Mouse (Mus musculus) spleen, adult 18-20 months (tissue): ENCODE measurements at regions not wholly inside any gene's neighbourhood (a gene's known extent, or its start where the extent isn't known, plus 50 kb on each side); places are given as distances from the start of the nearest gene placed in this dataset.

Experiments
- DNase-seq, 2 experiments: peaks; one replicate each; pipeline ENCODE4 v3.0.0; 2022; ENCODE audit warnings: mixed read lengths in 2 of 2

- DNase-seq, result no peak
These were observed 141.7 kb upstream of the Sgk1 start for GRCm38 (mm10) chr10:21740256-21740655.

DNA sequence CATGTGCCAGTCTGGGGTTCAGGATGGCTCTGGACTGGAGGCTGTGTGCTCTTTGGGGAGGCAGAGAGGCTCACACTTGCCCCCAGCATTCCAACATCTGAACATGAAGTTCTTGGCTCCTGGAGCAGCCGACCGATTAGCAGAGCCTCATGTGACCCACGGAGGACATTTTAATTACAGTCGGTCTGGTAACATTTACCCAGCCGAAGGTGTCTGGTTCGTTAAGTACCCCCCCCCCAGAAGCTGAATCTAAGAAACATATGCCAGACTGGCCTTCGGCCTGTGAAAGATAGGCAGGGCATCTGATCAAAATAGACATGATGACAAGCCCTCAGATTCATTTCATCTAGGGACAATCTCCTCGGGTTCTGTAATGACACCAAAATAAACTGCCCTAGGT is 140.4 kb upstream of the Sgk1 start:
- no peak for DNase-seq

- DNase-seq, result no peak
These were observed 139.8 kb upstream of the Sgk1 start for GRCm38 (mm10) chr10:21741976-21742745.

DNA sequence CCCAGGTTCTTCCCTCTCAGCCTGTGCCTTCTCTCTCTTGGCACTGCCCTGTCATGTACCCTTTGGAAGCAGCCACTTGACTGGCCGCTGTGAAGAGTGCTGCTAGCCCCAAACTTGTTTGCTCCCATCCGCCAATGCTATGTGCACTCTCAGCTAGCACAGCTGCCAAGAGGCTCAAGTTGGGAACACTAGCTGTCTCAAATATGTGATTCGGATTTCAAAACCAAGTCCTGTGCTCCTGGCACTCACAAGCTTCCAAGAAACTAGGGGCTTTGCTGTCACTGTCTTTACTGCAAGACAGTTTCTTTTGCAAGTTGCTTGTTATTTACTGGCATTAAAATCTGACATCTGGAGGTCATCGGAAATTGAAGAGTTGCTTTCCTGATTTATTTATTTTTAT is 138.6 kb upstream of the Sgk1 start:
- DNase-seq, result no peak

GRCm38 (mm10) chr10:21744341-21744955 is 137.5 kb upstream of the Sgk1 start:
- DNase-seq, result no peak

- no peak for DNase-seq
These were observed 136.0 kb upstream of the Sgk1 start for GRCm38 (mm10) chr10:21745940-21746487.

GRCm38 (mm10) chr10:21746713-21747112 is 135.3 kb upstream of the Sgk1 start:
- DNase-seq, result no peak

GRCm38 (mm10) chr10:21751326-21751725 is 130.7 kb upstream of the Sgk1 start:
- DNase-seq, result no peak

DNA sequence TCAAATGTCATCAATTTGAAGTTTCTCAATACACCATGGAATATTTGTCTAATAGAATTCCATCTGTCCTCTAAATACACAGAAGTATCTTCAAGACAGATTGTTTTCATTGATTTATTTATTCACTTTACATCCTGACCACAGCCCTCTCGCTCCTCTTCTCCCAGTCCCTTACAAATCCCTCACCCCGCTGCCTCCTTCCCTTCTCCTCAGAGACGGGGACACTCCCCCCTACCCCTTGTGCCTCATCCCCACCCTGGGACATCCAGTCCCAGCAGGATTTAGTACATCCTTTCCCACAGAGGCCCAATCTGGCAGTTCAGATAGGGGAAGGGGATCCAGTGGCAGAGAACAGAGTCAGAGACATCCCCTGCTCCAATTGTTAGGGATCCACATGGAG is 129.6 kb upstream of the Sgk1 start:
- DNase-seq, result no peak

DNA sequence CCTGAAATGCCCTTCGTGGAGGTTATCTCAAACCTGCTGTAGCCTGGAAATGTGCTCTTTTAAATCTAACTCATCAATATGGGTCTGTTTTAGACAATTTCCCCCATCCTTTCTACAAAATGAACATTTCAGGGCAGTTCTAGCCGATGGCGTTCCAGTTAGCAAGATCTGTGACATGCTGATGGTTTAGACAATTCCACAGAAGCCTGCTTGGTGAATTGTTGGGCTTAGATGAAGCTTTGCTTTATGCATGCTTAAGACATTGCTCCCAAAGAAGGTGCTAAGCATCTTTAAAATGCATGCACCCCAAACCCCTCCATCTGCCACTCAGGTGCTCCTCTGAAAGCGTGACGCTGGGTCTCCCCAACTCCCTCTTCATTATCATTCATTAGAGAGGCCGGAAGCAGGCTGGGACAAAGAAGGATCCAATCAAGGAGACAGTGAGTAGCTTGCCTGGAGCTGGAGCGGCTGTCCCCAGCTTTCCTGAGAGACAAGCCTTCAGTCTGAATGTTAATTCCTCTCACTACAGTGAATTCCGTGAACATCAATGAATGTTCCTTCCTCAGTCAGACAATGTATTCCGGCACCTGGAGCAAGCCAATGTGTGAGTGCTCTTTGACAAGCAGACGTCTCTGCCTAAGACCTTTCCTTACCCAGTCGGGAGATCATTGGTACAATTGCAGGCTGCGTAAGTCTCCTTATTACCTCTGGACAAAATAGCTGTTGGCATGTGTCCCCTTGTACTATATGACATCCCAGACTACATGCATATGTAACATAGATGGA is 127.0 kb upstream of the Sgk1 start:
- DNase-seq, result no peak

DNA sequence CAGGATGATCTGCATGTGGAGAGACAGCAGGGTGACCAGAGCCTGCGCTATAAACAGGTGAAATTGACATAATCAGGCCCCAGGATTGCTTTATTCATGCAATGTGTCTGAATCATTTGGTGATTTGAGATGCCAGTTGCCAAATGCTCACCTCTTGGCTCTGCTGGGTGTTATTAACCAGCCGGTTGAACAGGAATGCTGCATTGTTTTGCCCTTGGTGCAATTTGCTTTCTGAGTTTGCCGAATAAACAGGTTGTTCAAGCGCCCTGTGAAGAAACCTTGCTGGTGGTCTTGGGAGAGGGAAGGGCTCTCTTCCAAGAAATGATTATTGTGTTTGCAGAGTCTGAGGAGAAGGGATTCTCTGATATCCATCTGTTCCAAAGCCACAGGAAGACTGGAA is 126.3 kb upstream of the Sgk1 start:
- DNase-seq, result no peak

- DNase-seq, result no peak
These were observed 125.2 kb upstream of the Sgk1 start for GRCm38 (mm10) chr10:21756811-21757210.

- no peak for DNase-seq
These were observed 123.9 kb upstream of the Sgk1 start for GRCm38 (mm10) chr10:21758122-21758521.

DNA sequence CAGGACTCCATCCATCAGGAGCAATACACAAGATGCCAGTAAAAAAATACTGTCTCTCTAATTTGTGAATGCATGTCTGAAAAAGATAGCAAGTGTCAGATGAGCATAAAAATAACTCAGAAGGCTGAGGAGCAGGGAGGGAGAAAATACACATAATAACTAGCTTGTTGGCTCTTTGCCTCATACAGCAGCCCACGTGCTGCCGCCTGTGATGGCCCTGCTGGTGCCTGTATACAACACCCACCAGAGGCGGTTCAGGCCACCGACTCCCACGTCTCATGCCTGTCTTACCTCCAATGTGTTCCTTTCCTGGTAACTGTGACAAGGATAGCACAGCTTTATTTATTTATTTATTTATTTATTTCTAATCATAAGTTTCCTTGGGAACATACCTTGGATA is 119.5 kb upstream of the Sgk1 start:
- DNase-seq, result no peak

- DNase-seq, result no peak
These were observed 118.7 kb upstream of the Sgk1 start for GRCm38 (mm10) chr10:21763017-21763964.

GRCm38 (mm10) chr10:21764090-21764489 is 117.9 kb upstream of the Sgk1 start:
- DNase-seq, result no peak

- no peak for DNase-seq
These were observed 117.1 kb upstream of the Sgk1 start for GRCm38 (mm10) chr10:21764891-21765290.

DNA sequence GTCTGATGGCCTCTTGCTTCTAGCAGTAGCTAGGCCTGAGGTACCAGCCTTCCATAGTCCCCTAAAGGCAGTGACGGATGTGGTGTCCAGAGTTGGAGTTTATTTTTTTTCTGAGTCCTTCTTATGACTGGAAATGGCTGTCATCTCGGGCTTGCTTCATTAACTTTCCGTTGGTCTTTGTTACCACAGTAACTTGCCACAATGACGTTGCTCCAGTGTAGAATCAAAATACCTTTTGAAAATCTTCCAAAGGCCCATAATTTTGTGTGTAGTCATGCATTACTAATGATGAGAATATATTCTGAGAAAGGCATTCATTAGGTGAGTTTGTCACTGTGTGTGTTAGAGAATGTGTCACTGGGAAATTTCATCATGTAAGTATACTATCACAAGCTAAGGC is 108.4 kb upstream of the Sgk1 start:
- DNase-seq, result no peak

DNA sequence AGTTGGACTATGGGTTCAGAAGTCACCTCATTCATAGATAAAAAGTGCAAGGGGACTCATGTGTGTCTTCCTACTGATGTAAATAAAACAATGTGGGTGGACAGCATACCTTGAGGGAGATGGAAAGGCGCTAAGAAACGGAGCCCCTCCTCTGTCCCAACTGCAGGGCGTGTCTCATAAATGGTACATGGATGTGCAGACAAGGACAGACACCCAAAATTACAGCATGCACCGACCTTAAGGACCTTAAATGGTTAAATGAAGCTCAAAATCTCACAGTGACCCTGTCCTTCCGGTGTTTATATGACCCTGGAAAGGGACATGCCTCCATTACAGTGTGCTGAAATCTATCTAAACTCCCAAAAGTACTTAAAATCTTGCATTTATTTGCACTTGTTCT is 106.5 kb upstream of the Sgk1 start:
- no peak for DNase-seq

GRCm38 (mm10) chr10:21775911-21776761 is 105.8 kb upstream of the Sgk1 start:
- DNase-seq, result no peak

DNA sequence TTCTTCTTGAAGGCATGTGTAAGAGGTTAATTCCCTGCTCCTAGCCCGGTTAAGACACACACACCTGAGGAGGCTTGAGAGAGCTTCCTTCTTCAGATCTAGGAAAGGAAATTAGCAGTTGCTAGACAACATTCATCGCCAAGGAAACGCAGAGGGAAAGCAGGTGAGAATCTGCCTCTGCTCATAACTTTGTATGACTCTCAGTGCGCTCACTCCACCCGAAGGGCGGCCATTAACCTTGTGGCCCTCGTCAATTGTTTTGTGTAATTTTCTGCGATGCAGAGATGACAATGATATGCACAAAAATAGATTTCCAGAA is 105.3 kb upstream of the Sgk1 start:
- DNase-seq, result no peak

DNA sequence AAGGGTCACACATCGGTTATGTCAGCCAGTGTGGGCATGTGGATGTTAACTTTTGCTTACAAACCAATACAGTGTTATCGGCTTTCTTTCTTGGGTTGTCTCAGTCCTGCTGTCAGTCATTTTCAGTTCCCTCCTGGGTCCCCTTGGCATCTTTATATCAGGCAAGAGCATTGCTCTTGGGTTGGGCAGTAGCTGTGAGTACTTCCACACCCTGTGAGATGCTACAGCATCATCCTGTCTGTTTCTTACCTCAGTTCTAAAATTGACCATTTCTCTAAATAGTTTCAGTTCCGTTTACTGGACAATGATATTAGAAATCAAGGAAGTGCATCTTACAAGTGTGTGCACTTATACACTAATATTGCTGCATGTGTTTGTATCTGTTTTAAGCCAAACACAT is 104.9 kb upstream of the Sgk1 start:
- no peak for DNase-seq
